Mouse (Mus musculus): ENCODE data around the gene Insrr. TPM values are rescaled to one million over a fixed set of nuclear protein-coding genes. Genes with fewer than 3 reads are reported as not detected.
A peak's percentile ranks its signal among the peaks of the same experiment; 100 is the strongest.
"Not testable (repeated sequence)": the region's sequence is repeated elsewhere in the genome, so short reads cannot be mapped to it uniquely, and the experiment has no call there.

The Insrr gene
- polyA plus RNA-seq, 2 experiments from 2014 or later = 0.28 to 0.61 TPM

- no peak for ATAC-seq
These were observed 36.7 kb downstream of the Insrr start for GRCm38 (mm10) chr3:87833482-87833881.

DNA sequence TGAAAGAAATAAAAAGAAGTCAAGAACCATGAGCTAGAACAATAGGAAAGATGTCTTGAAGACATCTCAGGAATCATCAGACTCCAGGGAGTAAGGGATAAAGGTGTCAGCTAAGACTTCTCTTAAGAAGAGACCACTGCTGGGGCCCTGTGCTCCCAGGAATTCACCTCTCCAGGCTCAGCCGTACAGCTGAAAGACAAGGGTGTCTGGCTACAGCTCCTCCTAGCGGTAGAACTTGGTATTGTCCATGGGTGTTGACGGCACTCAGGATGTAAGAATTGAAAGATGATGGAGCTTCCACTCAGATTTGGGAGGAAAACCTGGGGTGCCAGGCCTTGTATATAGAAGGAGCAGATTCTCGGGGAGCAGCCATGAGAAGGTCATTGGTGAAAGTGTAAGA is 41.9 kb downstream of the Insrr start:
- peak; percentile 61 for ATAC-seq

DNA sequence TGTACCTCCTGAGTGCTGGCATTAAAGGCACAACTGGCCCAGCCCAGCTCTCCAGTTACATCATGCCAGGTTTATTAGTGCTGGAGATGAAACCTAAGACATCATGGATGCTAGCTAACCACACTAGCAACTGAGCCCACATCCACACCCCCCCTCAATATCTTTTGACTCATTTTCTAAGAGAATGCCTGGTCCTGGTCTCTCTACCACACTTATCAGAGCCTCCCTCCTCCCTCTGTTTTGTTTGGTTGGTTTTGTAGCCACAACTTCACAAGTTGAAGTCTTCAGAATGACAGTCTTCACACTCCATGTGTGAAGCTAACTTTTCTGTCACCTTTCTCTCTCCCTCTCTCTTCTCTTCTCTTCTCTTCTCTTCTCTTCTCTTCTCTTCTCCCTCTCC is 44.1 kb downstream of the Insrr start:
- no peak for ATAC-seq

GRCm38 (mm10) chr3:87844981-87845380 is 48.2 kb downstream of the Insrr start:
- ATAC-seq = no peak

GRCm38 (mm10) chr3:87846186-87846585 is 49.4 kb downstream of the Insrr start:
- ATAC-seq = no peak

DNA sequence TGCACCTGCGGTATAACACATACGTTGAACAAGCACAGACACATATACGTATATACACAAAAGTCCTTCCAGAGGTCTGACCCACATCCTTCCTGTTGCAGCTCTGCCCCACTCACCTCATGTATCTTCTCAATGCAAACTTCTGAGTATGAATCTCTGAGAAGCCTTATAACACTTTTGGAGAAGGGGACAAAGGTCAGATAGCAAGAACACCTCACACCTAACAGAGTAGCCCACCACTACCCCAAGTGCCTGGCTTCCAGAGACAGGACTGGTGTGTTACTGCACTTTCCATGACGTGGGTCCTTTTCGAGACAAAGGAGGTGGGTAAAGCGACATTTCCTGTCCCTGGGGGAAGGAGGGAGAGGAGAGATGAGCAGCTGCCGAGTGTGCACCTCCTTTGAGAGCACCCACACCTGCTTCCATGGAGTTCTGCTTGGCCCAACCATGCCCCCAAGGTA is 49.9 kb downstream of the Insrr start, which contains the start of gene Sh2d2a:
Gene Sh2d2a, plus strand, starts transcription at position 106 of the 461 bp plus-strand sequence.
- ATAC-seq = peak; percentile 79

GRCm38 (mm10) chr3:87847680-87848079 is 50.9 kb downstream of the Insrr start:
- peak; percentile 53 for ATAC-seq

DNA sequence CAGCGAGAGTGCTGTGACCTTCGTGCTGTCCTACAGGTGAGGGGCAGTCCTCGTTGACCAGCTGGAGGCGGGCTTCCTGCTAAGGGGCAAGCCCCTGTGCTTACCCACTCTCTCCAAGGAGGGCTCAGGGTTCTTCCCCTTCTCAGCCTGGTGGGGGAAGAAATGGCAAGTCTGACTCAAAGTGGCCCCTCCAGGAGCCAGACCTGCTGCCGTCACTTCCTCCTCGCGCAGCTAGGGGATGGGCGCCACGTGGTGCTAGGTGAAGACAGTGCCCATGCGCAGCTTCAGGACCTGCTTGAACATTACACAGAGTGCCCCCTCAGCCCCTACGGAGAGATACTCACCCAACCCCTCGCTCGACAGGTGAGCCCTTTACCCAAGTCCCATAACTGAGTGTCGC is 52.4 kb downstream of the Insrr start:
- ATAC-seq = no peak

DNA sequence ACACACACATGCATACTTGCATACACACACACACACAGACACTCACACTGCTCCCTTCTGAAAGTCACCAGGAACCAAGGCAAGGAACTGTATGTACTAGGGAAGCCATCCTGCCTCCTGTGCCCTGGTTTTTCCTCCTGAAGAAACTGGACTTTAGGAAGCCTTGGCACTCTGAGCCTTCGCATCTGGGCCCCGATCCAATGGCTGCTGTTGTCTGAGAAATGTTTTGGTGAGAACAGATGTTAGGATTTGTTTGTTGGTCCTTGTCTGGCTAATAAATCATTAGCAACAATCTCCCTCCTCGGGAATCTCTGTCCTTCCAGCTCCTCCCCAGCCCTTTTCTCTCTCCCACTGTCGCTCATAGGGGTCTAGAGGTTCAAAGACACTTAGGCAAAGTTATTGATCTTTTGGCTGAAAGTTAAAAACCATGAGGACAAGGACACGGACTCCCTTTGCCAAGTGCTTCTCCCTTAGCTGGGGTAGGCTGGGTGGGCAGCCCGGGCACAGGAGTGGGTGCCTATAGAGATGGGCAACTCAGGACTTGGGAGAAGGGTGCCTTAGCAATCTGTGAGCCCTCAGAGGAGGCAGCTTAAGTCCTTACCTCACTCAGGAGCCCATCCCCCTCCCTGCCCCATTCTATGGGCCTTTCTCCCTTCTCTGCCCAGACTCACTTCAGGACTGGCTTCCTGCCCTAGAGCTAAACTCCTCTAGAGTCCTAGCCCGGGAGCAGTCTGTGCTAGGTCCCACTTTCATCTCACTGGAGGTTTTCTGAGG is 58.2 kb downstream of the Insrr start:
- ATAC-seq = no peak

- ATAC-seq = no peak
These were observed 59.2 kb downstream of the Insrr start for GRCm38 (mm10) chr3:87855936-87856335.

GRCm38 (mm10) chr3:87857666-87858065 is 60.9 kb downstream of the Insrr start:
- ATAC-seq = no peak

- ATAC-seq = peak; percentile 78
These were observed 63.1 kb downstream of the Insrr start for GRCm38 (mm10) chr3:87859813-87860212.

DNA sequence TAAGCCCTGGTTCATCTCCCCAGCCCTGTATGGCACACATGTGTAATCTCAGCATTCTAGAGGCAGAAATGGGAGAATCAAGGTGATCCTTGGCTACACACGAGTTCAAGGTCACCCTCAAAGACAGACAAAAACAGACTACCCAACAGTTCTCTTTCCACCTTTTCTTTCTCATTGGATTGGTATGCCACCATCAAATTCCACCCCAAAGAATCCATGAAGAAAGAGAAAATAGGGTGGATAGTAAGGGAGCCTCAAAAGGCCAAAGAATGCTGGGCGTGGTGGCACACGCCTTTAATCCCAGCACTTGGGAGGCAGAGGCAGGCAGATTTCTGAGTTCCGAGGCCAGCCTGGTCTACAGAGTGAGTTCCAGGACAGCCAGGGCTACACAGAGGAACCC is 67.4 kb downstream of the Insrr start:
- ATAC-seq = not testable (repeated sequence)

Other genes starting within 250 kb of the Insrr start
- gene Arhgef11, start 179.4 kb upstream of the Insrr start, polyA plus RNA-seq (2017; shearing (Covaris generic)) = 1 to 10 TPM; 4.0 to 4.7 TPM
- gene Lrrc71, start 48.3 kb upstream of the Insrr start, polyA plus RNA-seq (2017; shearing (Covaris generic)) = under 1 TPM; 0.41 to 0.50 TPM
- not detected for gene Ntrk1, start 1.8 kb upstream of the Insrr start, polyA plus RNA-seq (2017; shearing (Covaris generic))
- gene Pear1, start 27.4 kb downstream of the Insrr start, polyA plus RNA-seq (2017; shearing (Covaris generic)) = 10 to 100 TPM; 49.6 to 67.4 TPM
- 100 to 1,000 TPM; 203 to 239 TPM for gene Sh2d2a, start 49.8 kb downstream of the Insrr start, polyA plus RNA-seq (2017; shearing (Covaris generic))
- gene Prcc, start 88.7 kb downstream of the Insrr start, polyA plus RNA-seq (2017; shearing (Covaris generic)) = 1 to 10 TPM; 4.5 TPM
- gene Hdgf, start 109.4 kb downstream of the Insrr start, polyA plus RNA-seq (2017; shearing (Covaris generic)) = 10 to 100 TPM; 45.5 to 51.5 TPM
- 100 to 1,000 TPM; 158 to 159 TPM for gene Mrpl24, start 122.6 kb downstream of the Insrr start, polyA plus RNA-seq (2017; shearing (Covaris generic))
- 10 to 100 TPM; 17.8 to 18.5 TPM for gene Isg20l2, start 133.4 kb downstream of the Insrr start, polyA plus RNA-seq (2017; shearing (Covaris generic))
- gene Rrnad1, start 133.8 kb downstream of the Insrr start, polyA plus RNA-seq (2017; shearing (Covaris generic)) = 10 to 100 TPM; 16.3 to 19.7 TPM
- gene Crabp2, start 151.7 kb downstream of the Insrr start, polyA plus RNA-seq (2017; shearing (Covaris generic)) = not detected
- gene Nes, start 174.1 kb downstream of the Insrr start, polyA plus RNA-seq (2017; shearing (Covaris generic)) = not detected
- not detected for gene Bcan, start 203.3 kb downstream of the Insrr start, polyA plus RNA-seq (2017; shearing (Covaris generic))
- not detected for gene Hapln2, start 230.6 kb downstream of the Insrr start, polyA plus RNA-seq (2017; shearing (Covaris generic))
- gene Gpatch4, start 246.2 kb downstream of the Insrr start, polyA plus RNA-seq (2017; shearing (Covaris generic)) = 10 to 100 TPM; 25.3 to 33.4 TPM

Measured in activated CD4-positive, CD25-positive, alpha-beta regulatory T cell, adult 4 months (primary cell).